Mouse (Mus musculus): ENCODE measurements at regions not wholly inside any gene's neighbourhood (a gene's known extent, or its start where the extent isn't known, plus 50 kb on each side); places are given as distances from the start of the nearest gene placed in this dataset.

DNA sequence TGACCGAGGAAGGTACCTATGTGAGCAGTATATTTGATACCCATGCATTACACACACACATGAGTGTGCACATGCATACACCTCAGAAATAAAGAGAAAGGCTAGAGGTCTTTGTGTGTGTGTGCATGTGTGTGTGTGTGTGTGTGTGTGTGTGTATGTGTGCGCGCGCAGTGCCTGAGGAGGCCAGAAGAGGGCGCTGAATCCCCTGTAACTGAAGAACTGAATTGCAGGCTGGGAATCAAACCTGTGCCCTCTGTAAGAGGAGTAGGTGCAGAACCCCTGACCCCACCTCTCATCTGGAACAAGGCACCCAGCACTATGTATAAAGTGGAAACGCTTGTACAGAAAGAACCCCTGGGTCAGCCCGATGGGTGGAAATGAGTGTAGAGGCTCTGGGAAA, 125.0 kb downstream of the Bmp7 start:
- DNase-seq (ENCODE audit: extremely low read depth, insufficient read length, low spot score) = no peak

DNA sequence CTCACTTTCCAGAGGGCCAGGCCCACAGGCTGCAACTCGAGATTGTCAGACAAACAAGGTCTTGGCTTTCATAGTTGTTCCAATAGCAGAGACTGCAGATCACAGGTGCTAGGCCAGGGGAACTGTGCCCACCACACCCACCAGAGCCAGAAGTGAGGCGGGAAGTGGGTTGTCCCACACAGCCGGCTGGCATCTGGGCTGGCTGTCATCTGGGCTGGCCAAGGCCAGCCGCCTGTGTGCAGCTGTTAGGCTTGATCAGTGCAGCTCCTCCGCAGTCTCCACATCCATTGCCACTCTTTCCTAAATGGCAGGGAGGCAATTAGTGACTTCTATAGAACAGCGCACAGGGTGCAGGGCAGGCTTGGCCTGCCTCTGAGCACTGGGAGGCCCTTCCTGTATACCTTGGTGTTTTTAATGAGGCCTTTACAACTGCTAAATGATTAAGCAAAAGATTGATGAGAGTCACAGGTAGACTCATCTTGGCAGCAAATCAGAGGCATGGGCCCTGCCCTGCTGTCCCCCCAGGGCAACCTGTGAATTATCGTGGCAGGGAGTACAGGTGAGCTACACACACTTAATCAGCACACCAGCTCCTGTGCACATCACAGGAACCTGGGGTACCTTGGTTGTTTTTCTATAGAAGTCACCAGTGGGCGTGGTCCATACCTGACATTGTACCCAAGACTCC, 122.9 kb downstream of the Bmp7 start:
- DNase-seq (ENCODE audit: extremely low read depth, insufficient read length, low spot score) = no peak
